8 mouse cellular contexts compared by ENCODE assay signal in the genomic region with DNA sequence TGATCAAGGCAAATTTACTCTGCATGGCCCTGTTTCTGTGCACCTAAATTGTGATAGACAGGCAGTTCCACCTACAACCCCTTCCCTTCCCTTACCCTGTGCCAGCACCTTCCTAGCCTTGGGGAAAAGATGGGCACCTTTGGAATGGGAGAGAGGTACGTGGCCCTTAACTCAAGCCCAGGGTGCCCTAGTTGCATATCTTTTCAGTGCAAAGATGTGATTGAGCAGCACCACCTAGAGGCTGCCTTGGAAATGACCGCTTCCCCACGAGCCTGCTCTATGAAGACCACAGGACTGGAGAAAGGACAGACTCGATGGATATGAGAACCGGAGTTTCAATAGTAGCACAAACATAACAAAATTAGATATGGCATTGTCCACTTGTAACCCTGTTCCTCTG. TPM values are rescaled to one million over a fixed set of nuclear protein-coding genes. Genes with fewer than 3 reads are reported as not detected.
DNase-seq lines count a peak whose midpoint lies in the region; ATAC-seq and TF ChIP-seq lines count a peak whose summit lies in the region.

No protein-coding gene starts in this region.

- H3K4me3 ChIP-seq in cerebellum, adult 2 months (replicated peaks; ENCODE audit: insufficient read depth, low read depth, low read length): no peak overlapping the region
- no peak overlapping the region for H3K4me3 ChIP-seq in hindbrain, embryonic 14.5 days (replicated peaks; ENCODE audit: low read length)

- TF ChIP-seq CTCF in cerebellum, adult 2 months (IDR thresholded peaks at IDR 0.05; ENCODE audit: borderline replicate concordance, insufficient read depth, low read depth, low read length): peak; percentile 87

- peak; percentile 84 for DNase-seq in NIH3T3 (ENCODE audit: low read depth)
- peak; percentile 63 to 81 for DNase-seq in cerebellum, adult 2 months
- DNase-seq in forelimb bud, embryonic 11.5 days (ENCODE audit: low read depth, low spot score): peak; percentile 65
- peak; percentile 89 for DNase-seq in hindbrain, embryonic 14.5 days (ENCODE audit: low spot score)
- peak; percentile 51 to 86 for DNase-seq in layer of hippocampus, postnatal 25 days (ENCODE audit: extremely low spot score in 1 of 2, low spot score in 1 of 2)
- peak; percentile 56 to 80 for DNase-seq in lung, postnatal 4 days
- DNase-seq in right cerebral cortex, adult 2 months (ENCODE audit: low spot score in 2 of 2): peak; percentile 83 to 89
- peak; percentile 60 to 70 for DNase-seq in urinary bladder, postnatal 36 days (ENCODE audit: low spot score in 2 of 2)

- no peak overlapping the region for H3K9ac ChIP-seq in hindbrain, embryonic 14.5 days

- H3K27ac ChIP-seq in cerebellum, adult 2 months (ENCODE audit: insufficient read depth, low read length): no peak overlapping the region
- no peak overlapping the region for H3K27ac ChIP-seq in hindbrain, embryonic 14.5 days

- H3K27me3 ChIP-seq in cerebellum, adult 2 months (ENCODE audit: control insufficient read depth, insufficient read depth, low read length): no peaks in the 10 kb centered on the region
- H3K27me3 ChIP-seq in hindbrain, embryonic 14.5 days (ENCODE audit: control insufficient read depth, insufficient read depth, low read length): no peaks in the 10 kb centered on the region

- ATAC-seq in hindbrain, embryonic 14.5 days (ENCODE audit: low FRiP score): no peak; the same call in 1 of the 2 replicates

- no peak for TF ChIP-seq POLR2A in cerebellum, adult 2 months (IDR thresholded peaks at IDR 0.05; ENCODE audit: borderline replicate concordance, insufficient read depth, low read length)

- no peaks in the 10 kb centered on the region for H3K36me3 ChIP-seq in hindbrain, embryonic 14.5 days (replicated peaks; ENCODE audit: control insufficient read depth, insufficient read depth)

- whole genome bisulfite sequencing in cerebellum, adult 2 months: 3% methylated on average over 5 of the region's 5 CpGs
- WGBS in hindbrain, embryonic 14.5 days: 10% methylated on average over 5 of the region's 5 CpGs

- H3K4me1 ChIP-seq in cerebellum, adult 2 months (ENCODE audit: control insufficient read depth, insufficient read depth, low read length): peaks cover 3% of the 10 kb centered on the region; the same call in 1 of the 2 replicates
- no peaks in the 10 kb centered on the region for H3K4me1 ChIP-seq in hindbrain, embryonic 14.5 days (replicated peaks; ENCODE audit: control insufficient read depth, insufficient read depth, low read length)

- no peak overlapping the region for H3K4me2 ChIP-seq in hindbrain, embryonic 14.5 days (replicated peaks)

- no peaks in the 10 kb centered on the region for H3K9me3 ChIP-seq in hindbrain, embryonic 14.5 days (ENCODE audit: control insufficient read depth, low read length)

RNA-seq across cellular contexts. Expression of gene Tarbp1, which starts 8.1 kb away (rescaled TPM):
- polyA plus RNA-seq in cerebellum, adult 2 months (2012; rRNA removed): 7.1 and 8.2 TPM in 2 replicates
- polyA plus RNA-seq in hindbrain, embryonic 14.5 days (2014; fragmentation: Nextera tagmentation; extraction: Ambion mirVana): 2.2 and 2.5 TPM in 2 replicates
- total RNA-seq in layer of hippocampus, postnatal 25 days (2021): 1 to 10 TPM; 3.5 to 4.1 TPM
